Mouse (Mus musculus): Measurements from ENCODE around the gene Zhx3. TPM values are rescaled to one million over a fixed set of nuclear protein-coding genes. Genes with fewer than 3 reads are reported as not detected.

The Zhx3 gene
- total RNA-seq, 1 experiment from 2014 or later = 6.8 TPM

DNA sequence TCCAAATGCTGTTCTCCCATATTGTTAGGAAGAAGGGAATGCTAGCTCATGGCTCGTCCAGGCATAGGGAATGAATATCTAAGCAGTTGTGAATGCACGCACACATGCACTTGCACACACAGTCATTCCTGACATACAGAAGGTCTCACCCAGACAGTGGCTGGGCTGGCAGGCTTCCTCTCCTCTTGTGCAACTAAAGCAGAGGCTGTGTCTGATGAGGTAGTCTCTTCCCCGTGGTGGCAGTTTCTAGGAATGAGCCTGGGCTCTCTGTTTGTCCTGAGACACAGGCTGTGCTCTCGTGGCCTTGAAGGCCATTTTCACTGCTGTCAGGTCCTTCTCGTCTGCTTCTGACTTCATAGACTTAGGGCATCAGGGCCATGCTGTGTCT, 128.0 kb downstream of the Zhx3 start:
- ATAC-seq (replicated peaks in 1 of 2; ENCODE audit: insufficient read depth in 1 of 2, low FRiP score in 2 of 2, low TSS enrichment in 1 of 2, low read depth in 1 of 2, poor library complexity in 2 of 2, severe bottlenecking in 2 of 2) = no peak

DNA sequence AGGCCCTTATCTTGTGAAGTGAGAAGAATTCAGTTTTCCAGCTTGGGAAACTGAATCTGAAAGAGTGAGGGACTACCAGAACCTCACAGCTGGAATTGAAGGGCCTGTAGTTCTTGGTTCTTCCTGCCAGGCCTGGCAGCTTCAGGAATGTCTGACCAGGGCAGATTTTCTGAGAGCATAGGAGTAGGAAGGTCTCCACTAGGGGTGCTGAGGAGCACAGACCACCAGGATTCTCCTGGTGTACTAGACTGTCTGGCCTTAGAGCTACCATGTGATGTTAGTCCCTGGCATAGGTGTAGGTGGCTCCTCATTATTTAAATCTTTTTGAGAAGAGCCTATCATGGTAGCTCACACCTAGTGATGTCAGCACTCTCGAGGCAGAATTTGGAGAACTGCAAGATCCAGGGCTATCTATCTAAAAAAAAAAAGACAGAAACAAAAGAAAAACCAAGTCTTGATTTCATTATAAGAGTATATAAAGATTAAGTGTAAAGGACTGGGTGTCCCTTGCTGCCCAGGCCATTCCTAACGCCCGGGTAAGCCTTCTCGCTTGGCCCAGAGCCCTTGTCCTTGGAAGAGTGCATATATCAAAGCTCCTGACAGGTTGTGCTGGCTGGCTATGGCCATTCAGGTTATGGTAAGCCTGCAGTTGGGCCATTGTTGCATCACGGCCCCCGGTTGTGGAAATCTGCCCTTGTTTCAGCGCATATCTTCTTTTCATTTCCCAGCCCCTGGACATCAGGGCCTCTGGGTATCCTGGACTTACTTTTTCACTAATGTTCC, 128.6 kb downstream of the Zhx3 start:
- 0 out of 4 replicates have a peak, but pooled peaks of 1 of the 2 experiments have one; percentile 4 for ATAC-seq (replicated peaks in 1 of 2; ENCODE audit: insufficient read depth in 1 of 2, low FRiP score in 2 of 2, low TSS enrichment in 1 of 2, low read depth in 1 of 2, poor library complexity in 2 of 2, severe bottlenecking in 2 of 2)

DNA sequence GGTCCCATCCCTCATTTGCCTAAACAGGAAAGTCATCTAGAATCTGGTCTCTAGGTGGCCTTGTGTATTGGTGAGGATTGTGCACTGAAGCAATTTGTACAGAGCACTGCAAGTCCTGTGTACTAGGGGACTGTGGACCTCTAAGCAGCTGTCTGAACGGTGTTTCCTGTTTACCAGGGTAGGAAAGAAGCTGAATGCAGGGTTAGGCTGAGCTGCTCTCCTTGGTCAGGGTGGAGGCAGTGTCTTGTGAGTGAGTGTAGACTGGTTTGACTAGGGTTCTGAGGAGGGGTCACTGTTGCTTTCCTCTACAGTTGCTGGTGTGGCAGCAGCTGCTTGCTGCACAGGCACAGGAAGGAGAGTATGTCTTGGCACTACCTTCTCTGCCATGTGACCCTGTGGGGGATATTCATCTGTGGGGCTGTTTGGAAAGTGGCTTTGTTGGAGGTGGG, 130.6 kb downstream of the Zhx3 start:
- peak in 1 of 2 experiments; percentile 14; a peak in 1 of 4 replicates for ATAC-seq (replicated peaks in 1 of 2; ENCODE audit: insufficient read depth in 1 of 2, low FRiP score in 2 of 2, low TSS enrichment in 1 of 2, low read depth in 1 of 2, poor library complexity in 2 of 2, severe bottlenecking in 2 of 2)

DNA sequence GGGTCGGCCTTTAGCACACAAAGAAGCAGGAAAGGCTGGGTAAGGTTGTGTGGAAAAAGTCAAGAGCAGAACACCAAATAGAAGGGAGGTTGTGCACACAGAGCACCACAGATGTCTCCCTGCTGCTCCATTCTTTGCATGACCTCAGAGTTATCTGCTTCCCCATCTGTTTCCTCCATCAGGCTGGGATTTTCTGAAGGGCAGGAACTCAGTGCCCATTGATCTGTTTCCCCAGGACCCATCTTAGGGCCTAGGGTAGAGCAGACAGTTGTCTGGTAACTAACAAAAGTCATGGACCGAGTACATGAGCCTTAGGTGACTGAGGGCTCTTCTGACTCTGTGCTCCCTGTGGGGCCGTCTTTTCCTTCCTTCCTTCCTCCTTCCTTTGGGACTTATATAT, 131.2 kb downstream of the Zhx3 start:
- peak; percentile 50 to 60 for ATAC-seq (replicated peaks in 1 of 2; ENCODE audit: insufficient read depth in 1 of 2, low FRiP score in 2 of 2, low TSS enrichment in 1 of 2, low read depth in 1 of 2, poor library complexity in 2 of 2, severe bottlenecking in 2 of 2)

DNA sequence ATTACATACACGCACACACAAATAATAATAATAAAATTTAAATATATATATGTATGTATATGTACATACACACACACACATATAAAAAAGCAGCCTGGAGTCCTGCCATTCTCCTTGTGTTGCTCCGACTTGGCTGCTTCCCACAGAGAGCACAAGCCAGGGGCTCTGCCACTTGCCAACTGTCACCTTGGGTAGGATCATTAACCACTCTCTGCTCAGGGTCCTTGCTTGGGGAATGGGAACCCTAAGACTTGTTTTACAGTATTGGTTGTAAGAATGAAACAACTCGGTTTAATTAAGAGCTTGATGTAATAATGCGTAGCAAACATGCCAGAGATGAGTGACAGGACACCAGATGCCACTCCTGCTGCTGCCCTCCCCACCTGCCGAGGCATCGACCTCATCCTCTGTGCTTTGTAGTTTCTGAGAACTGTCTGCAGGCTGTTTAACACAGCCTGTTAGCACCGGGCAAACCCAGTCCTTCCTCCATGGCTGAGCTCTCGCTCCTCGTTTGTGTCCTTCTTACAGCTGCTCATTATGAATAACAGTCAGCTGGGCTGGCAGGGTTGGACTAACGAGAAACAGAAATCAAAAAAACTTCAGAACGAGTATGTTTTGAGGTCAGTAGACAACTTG, 132.2 kb downstream of the Zhx3 start:
- no peak for ATAC-seq (replicated peaks in 1 of 2; ENCODE audit: insufficient read depth in 1 of 2, low FRiP score in 2 of 2, low TSS enrichment in 1 of 2, low read depth in 1 of 2, poor library complexity in 2 of 2, severe bottlenecking in 2 of 2)

DNA sequence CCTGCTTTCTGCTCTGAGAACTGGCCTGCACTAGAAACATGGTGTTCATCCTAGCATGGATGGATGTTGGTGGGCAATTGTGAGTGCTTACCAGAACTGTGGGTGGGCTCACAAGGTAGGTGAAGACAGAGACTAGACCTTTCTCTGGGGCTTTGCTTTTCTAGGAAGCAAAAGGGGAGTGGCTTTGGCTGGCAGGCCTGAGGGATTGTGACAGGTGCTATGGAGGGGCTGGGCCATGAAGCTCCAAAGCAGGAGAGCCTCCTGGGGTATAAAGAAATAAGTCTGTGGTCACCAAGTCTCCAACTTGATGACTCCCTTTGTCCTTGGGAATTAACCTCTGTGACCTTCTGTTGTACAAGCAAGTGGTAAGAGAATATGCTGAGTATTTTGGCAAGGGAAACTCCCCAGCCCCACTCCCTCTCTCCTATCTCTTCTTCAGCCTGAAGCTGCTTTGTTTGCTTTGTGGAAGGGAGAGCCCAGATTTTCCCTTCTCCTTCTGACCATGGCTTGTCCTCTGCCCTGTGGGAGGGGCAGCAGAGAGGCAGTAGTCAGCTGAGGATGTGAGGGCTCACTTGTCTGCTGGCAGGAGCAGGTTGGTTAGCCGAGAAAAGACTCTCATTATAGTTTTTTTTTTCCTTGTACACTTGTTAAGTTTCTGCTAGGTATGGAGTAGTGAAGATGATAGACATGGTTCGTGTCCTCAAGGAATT, 133.0 kb downstream of the Zhx3 start:
- ATAC-seq (replicated peaks in 1 of 2; ENCODE audit: insufficient read depth in 1 of 2, low FRiP score in 2 of 2, low TSS enrichment in 1 of 2, low read depth in 1 of 2, poor library complexity in 2 of 2, severe bottlenecking in 2 of 2) = no peak

DNA sequence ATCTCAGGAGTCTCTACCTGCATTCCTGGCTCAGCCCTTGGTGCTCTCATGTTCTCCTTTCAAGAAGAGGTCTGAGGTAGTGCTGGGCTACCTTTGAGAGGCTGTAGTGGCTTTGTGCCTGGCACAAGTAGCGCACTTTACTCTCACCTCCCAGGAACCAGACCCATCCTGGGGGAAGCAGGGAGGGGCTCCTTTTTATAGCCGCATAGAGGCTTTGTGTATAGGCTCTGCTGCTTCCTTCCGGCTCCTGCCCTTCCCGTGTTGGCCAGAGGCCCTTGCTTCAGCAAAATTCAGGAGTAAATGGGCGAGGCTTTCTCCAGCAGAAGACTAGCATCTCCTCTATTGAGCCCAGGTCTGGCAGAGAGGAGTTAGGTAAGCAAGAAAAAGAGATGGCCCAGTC, 134.4 kb downstream of the Zhx3 start:
- no peak for ATAC-seq (replicated peaks in 1 of 2; ENCODE audit: insufficient read depth in 1 of 2, low FRiP score in 2 of 2, low TSS enrichment in 1 of 2, low read depth in 1 of 2, poor library complexity in 2 of 2, severe bottlenecking in 2 of 2)

DNA sequence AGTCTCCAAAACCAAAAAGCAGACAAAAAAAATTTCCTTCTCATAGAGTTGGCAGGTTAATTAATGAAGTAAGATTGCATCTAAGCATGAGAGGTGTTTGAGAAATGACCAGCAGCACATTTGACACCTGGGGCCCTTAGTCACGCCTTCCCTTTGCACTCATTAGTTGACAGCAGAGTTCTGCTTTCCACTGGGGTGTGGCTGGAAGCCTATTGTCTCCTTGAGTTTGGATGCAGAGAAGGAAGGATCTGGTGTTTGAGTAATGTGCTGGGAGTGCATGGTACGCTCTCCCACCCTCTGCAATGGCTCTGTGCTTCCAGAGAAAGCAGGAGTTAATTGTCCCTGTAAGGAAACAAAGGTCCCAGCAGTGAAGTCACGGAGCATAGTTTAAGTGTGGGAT, 136.3 kb downstream of the Zhx3 start:
- ATAC-seq (replicated peaks in 1 of 2; ENCODE audit: insufficient read depth in 1 of 2, low FRiP score in 2 of 2, low TSS enrichment in 1 of 2, low read depth in 1 of 2, poor library complexity in 2 of 2, severe bottlenecking in 2 of 2) = no peak

DNA sequence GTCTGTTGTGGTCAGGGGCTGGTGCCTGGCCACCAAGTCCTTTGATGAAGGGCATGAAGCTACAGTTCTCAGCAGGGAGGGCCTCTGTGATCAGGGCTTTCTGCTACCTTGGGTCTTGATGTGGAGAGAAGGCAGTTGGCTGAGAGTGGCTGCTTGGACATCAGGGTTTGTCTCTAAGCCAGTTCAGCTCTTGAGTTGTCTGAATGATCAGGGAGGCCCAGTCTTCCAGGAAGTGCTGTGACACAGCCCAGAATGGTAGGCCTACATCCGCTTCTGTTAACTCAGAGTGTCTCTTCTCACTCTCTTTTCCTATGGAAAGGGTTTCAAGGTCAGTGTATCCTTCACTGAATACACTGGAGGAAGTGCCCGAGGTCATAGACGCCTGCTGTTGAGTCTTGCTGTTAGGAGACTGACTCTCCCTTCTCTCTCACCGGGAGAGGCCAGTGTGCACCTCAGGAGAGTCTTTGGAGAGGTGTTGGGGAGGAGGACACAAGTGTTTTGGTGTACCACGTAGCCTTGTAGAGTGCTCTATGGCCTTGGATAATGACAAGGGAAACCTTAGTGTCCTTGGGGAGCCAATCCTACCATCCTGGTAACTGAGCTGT, 137.0 kb downstream of the Zhx3 start:
- no peak for ATAC-seq (replicated peaks in 1 of 2; ENCODE audit: insufficient read depth in 1 of 2, low FRiP score in 2 of 2, low TSS enrichment in 1 of 2, low read depth in 1 of 2, poor library complexity in 2 of 2, severe bottlenecking in 2 of 2)

DNA sequence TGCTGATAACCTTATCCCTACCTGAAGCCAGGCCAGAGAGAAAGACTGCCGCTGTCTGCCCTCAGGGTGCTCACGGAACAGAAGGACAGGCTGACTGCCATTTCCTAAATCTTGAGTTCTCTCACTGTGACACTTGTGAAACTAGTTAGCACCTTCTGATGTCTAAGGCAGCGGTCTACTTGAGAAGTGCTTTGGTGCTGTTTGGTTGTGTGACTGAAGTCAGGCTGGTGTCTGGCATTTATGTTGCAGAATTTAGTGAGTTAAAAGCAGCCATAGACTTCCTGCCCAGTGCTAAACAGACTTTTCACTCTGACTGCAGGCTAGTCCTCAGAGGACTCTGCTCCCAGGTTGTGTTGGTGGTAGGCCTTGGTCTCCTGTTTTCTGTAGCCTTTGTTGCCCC, 138.5 kb downstream of the Zhx3 start:
- ATAC-seq (replicated peaks in 1 of 2; ENCODE audit: insufficient read depth in 1 of 2, low FRiP score in 2 of 2, low TSS enrichment in 1 of 2, low read depth in 1 of 2, poor library complexity in 2 of 2, severe bottlenecking in 2 of 2) = no peak

DNA sequence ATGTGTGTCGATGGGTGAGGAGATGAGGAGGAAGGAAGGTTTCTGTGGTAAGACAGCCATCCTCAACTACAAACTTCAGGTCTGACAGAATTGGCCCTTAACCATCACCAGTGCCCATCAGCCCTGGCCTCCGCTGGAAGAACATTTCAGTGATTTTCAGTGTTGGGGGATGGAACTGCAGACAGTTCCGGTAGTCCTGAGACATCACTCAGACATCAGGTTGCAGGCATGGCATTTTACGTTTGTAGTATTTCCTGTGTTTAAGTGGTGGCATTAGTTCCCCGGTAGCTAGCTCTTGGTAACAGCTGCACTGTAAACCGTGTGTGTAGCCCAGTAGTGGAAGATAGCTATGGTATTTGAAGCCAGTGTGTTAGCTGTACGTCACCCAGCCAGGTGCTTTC, 139.7 kb downstream of the Zhx3 start:
- ATAC-seq (replicated peaks in 1 of 2; ENCODE audit: insufficient read depth in 1 of 2, low FRiP score in 2 of 2, low TSS enrichment in 1 of 2, low read depth in 1 of 2, poor library complexity in 2 of 2, severe bottlenecking in 2 of 2) = 0 out of 4 replicates have a peak, but pooled peaks of 1 of the 2 experiments have one; percentile 2

DNA sequence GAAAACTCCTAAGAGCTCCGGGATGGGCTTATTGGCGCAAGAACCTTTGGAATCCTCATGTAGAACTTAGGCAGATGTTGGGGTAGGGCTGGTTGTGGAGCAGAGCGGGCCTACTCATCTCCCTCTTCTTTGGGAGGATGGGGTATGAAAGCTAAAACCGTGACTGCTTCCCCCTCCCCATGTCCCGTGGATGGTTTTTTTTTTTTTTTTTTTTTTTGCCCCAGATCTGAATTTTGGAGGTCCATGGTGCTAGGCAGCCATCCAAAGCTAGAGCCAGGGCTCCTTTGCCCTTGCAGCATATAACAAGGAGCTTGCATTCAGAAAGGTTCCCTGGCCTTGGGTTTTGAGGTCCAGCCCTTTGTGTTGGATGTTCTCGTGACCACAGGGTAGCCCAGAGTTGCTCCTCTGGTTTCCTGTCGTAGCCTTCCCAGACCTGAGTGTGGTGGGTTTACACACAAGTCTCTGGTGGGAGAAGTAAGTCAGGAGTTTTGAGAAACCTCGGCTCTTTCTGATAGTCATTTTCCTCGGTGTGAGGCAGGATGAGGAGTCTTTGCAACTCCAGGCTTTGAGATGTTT, 140.3 kb downstream of the Zhx3 start:
- no peak for ATAC-seq (replicated peaks in 1 of 2; ENCODE audit: insufficient read depth in 1 of 2, low FRiP score in 2 of 2, low TSS enrichment in 1 of 2, low read depth in 1 of 2, poor library complexity in 2 of 2, severe bottlenecking in 2 of 2)

DNA sequence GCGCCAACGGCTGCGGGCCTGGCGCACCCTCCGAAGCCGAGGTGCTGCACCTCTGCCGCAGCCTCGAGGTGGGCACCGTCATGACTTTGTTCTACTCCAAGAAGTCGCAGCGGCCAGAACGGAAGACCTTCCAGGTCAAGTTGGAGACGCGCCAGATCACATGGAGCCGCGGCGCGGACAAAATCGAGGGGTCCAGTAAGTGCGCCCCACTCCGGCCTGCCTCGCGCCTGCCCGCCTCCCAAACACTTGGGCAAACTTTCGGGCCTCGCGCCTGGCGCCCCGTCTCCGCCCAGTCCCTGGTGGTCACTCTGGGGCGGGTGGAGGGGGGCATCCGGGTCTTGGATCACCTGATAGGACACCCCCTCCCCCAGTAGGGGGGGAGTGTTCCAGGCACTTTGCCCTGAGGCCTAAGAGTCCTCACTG, 140.9 kb downstream of the Zhx3 start:
- ATAC-seq (replicated peaks in 1 of 2; ENCODE audit: insufficient read depth in 1 of 2, low FRiP score in 2 of 2, low TSS enrichment in 1 of 2, low read depth in 1 of 2, poor library complexity in 2 of 2, severe bottlenecking in 2 of 2) = 0 out of 4 replicates have a peak, but pooled peaks have one; percentile 2 to 12

DNA sequence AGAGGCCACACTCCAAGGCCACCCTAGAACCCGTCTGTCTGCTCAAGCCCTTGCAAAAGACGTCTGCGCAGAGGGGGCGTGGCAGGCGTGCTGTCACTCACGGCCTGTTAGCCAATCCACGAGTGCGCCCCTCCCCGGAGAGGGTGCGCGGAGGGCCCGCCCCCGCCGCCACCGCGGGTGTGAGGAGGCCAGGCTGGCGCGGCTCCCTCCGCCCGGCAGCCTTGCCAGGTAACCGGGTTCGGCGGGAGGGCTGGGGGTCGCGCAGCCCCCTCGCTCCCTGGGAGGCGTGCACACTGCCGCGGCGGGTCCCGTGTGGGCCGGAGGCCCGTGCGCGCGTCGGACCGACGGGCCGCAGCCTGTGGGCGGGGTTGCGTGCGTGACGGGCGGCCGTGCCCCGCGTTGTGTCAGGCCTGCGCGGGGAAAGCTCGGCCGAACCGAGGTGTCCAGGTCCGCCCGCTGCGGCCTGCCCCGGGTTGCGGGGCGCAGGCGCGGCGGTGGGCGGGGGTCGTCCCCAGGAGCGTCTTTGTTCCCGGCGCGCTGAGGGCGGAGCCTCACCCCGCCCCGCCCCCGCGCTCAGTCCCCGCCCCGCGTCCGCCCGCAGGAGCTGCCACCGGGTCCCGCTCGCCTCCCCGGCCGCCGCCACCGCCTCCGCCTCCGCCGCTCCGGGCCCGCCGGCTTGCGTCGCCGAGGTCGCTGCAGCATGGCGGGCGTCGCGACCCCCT, 141.5 kb downstream of the Zhx3 start, which contains the start of gene Plcg1:
Gene Plcg1 (plus strand): TSS at position 184 of the 722 bp plus-strand sequence.
- ATAC-seq (replicated peaks in 1 of 2; ENCODE audit: insufficient read depth in 1 of 2, low FRiP score in 2 of 2, low TSS enrichment in 1 of 2, low read depth in 1 of 2, poor library complexity in 2 of 2, severe bottlenecking in 2 of 2) = peak; percentile 83

DNA sequence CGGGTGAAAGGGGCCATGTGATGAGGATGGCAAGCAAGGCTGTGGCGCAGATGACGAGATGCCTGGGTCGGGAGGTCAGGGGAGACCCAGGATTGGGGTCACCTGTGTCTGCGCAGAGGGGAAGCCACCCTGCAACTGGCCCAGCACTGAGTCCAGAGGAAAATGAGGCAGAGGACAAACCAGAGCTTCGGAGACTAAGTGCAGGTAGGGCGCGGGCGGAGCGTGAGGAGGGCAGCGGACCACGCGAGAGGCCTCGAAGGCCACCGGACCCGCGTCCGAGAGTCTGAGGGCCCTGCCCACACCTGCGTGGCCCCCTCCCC, 142.0 kb downstream of the Zhx3 start:
- peak in 1 of 2 experiments; percentile 15; a peak in 3 of 4 replicates for ATAC-seq (replicated peaks in 1 of 2; ENCODE audit: insufficient read depth in 1 of 2, low FRiP score in 2 of 2, low TSS enrichment in 1 of 2, low read depth in 1 of 2, poor library complexity in 2 of 2, severe bottlenecking in 2 of 2)

DNA sequence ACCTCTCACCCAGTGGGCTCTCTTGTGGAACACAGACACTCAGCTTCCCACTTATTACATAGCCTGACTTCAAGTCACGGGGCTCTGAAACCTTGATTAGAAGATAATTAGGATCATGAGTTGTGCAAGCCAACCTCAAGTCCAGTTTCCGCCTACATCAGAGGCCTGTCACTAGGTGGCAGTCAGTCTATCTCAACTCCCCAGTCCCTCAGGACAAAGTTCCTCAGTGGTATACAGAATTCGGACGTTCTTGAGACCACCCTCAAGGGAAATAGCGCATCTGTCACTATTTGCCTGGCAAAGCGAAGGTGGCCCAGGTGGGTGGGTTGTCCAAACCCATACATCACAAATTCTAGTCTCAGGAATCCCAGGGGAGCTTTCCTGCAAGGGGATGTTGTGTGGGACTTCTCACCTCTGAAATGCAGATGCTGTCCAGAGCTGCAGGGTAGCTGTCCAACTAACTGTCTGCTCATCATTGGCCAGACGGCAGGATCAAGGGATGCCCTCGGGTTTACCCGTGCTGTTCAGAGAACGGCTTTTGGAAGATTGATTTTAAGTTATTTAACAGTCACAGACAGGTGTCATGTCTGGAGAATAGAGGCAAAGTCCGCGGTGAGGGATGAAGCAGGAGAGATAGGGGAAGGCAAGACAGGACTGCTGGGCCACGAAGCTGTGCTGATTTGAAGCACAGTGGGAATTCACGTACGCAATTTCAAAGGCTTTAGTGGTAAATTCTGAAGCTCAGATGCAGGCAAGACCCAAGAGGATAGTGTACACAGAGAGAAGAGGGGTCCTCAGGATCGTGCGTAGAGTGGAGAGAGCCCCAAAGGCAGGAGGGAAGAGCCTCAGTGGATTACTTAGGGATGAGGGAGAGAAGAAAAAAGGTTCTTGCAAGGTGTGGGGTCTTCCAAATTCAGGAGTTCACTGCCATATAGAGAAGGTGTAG, 142.7 kb downstream of the Zhx3 start:
- ATAC-seq (replicated peaks in 1 of 2; ENCODE audit: insufficient read depth in 1 of 2, low FRiP score in 2 of 2, low TSS enrichment in 1 of 2, low read depth in 1 of 2, poor library complexity in 2 of 2, severe bottlenecking in 2 of 2) = peak in 1 of 2 experiments; percentile 27; a peak in 1 of 4 replicates

Measured in hematopoietic stem cell, adult 5-6 weeks (primary cell).